Mouse (Mus musculus) testis, adult 2 months (tissue): ENCODE results near the gene Dhrs3.

Experiments used
- CTCF ChIP-seq: fragments of 200-500 bp; IDR thresholded peaks from 2 replicates; pipeline ENCODE4 v1.5.1; 2012; ENCODE audit warnings: low read depth, mild to moderate bottlenecking, inconsistent platforms, low read length, moderate library complexity; ENCODE audit not compliant: control insufficient read depth, insufficient read depth, insufficient replicate concordance
- POLR2A ChIP-seq: fragments of 200-500 bp; IDR thresholded peaks from 2 replicates; pipeline ENCODE4 v1.6.1; 2012; ENCODE audit warnings: low read depth, mild to moderate bottlenecking, inconsistent platforms, low read length, moderate library complexity; ENCODE audit not compliant: control insufficient read depth

DNA sequence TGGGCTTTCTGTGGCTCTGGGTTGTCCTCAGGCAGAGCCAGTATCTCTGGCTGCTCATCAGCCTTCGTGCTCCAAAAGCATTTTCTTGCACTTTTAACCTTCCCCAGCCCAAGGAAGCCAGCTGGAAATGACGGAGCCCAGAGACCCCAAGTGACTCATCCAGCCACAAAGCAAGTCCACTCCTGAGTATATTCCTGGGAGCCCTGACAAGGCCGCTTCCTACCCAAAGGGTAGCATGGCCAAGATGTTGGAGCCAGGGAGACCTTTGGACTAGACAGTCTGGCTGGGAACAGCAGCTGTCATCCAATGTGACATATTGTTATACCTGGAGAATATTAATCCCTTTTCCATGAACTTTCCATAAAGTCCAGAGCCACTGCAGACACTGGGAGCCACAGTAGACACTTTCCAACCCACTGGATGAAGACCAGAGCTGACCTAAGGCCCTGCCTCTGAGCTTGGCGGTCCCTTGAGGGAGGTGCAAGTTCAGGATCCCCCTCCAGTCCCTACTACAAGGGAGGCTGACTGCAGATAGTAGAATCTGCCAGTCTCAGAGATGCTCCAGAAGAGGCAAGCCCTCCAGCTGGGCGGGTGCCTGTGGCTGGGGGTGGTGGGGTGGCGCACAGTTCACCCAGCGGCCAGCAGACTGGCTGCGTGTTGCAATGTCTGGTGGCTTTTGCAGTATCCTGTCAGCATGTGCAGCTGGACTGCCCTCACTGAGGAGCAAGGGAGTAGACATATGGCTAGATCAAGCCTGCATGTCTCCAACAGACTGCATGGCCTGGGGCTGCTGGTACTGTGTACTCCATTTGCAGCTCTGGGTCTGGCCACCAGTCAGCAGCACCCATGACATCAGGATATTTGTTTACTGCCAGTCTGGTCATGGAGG is 13.6 kb downstream of the Dhrs3 start:
- TF ChIP-seq POLR2A (no peak), CTCF (no peak)
